Mouse (Mus musculus) myocyte (in vitro differentiated cells): ENCODE data around the gene Inha. TPM values are rescaled to one million over a fixed set of nuclear protein-coding genes. Genes with fewer than 3 reads are reported as not detected.

Experiments used
- H3K27me3 ChIP-seq: one replicate; pipeline ENCODE4 v1.6.1; 2011; ENCODE audit not compliant: control insufficient read depth, insufficient read depth, insufficient read length
- H3K36me3 ChIP-seq: one replicate; pipeline ENCODE4 v1.6.1; 2011; ENCODE audit not compliant: control insufficient read depth, insufficient read depth
- H3K4me2 ChIP-seq: one replicate; pipeline ENCODE4 v1.6.1; 2011; ENCODE audit warnings: low read depth, control low read depth
- H3K4me3 ChIP-seq: one replicate; pipeline ENCODE4 v1.5.1; 2011; ENCODE audit warnings: mild to moderate bottlenecking, control low read depth, moderate library complexity
- H3K79me2 ChIP-seq: one replicate; pipeline ENCODE4 v1.6.1; 2011; ENCODE audit not compliant: control insufficient read depth, insufficient read depth
- H3ac ChIP-seq: one replicate; pipeline ENCODE4 v1.6.1; 2011; ENCODE audit not compliant: control insufficient read depth, insufficient read length
- CEBPB ChIP-seq: IDR thresholded peaks from 2 replicates; pipeline ENCODE4 v1.6.1; 2011; ENCODE audit warnings: mild to moderate bottlenecking, moderate library complexity; ENCODE audit not compliant: poor library complexity, insufficient read depth, severe bottlenecking
- E2F4 ChIP-seq: IDR thresholded peaks from one replicate; pipeline ENCODE4 v1.6.1; 2011; ENCODE audit warnings: mild to moderate bottlenecking, control low read depth, moderate library complexity; ENCODE audit not compliant: insufficient read depth
- MAX ChIP-seq: IDR thresholded peaks from one replicate; pipeline ENCODE4 v1.6.1; 2011; ENCODE audit warnings: low read depth, mild to moderate bottlenecking, control low read depth
- MYOD1 ChIP-seq, 3 experiments: IDR thresholded peaks; one replicate each; pipeline ENCODE4 v1.6.1; 2011; ENCODE audit warnings: control low read depth in 2 of 3, low read depth in 2 of 3, mild to moderate bottlenecking in 2 of 3, moderate library complexity in 1 of 3; ENCODE audit not compliant: insufficient read length in 2 of 3, control insufficient read depth in 1 of 3
- MYOG ChIP-seq, 3 experiments: IDR thresholded peaks; one replicate each; pipeline ENCODE4 v1.6.1; 2011; ENCODE audit warnings: control low read depth in 2 of 3, low read depth in 2 of 3, mild to moderate bottlenecking in 2 of 3; ENCODE audit not compliant: insufficient read length in 2 of 3, control insufficient read depth in 1 of 3, insufficient read depth in 1 of 3
- POLR2A ChIP-seq: IDR thresholded peaks from one replicate; pipeline ENCODE4 v1.6.1; 2011; ENCODE audit warnings: low read depth, mild to moderate bottlenecking, control low read depth, moderate library complexity; ENCODE audit not compliant: insufficient read length
- POLR2AphosphoS2 ChIP-seq: IDR thresholded peaks from one replicate; pipeline ENCODE4 v1.6.1; 2011; ENCODE audit warnings: low read depth, control low read depth; ENCODE audit not compliant: insufficient read length
- REST ChIP-seq: IDR thresholded peaks from one replicate; pipeline ENCODE4 v1.6.1; 2011; ENCODE audit warnings: mild to moderate bottlenecking, control low read depth, moderate library complexity; ENCODE audit not compliant: insufficient read depth, insufficient read length
- SRF ChIP-seq: IDR thresholded peaks from one replicate; pipeline ENCODE4 v1.6.1; 2011; ENCODE audit warnings: low read depth; ENCODE audit not compliant: control insufficient read depth, insufficient read length
- TCF12 ChIP-seq: IDR thresholded peaks from one replicate; pipeline ENCODE4 v1.6.1; 2011; ENCODE audit warnings: mild to moderate bottlenecking, control low read depth; ENCODE audit not compliant: poor library complexity, insufficient read depth, severe bottlenecking
- TCF3 ChIP-seq: IDR thresholded peaks from one replicate; pipeline ENCODE4 v1.6.1; 2011; ENCODE audit warnings: low read depth, control low read depth; ENCODE audit not compliant: insufficient read length
- USF1 ChIP-seq: IDR thresholded peaks from one replicate; pipeline ENCODE4 v1.6.1; 2011; ENCODE audit warnings: low read depth, mild to moderate bottlenecking, control low read depth, moderate library complexity
- polyA plus RNA-seq: library from polyadenylated mRNA; unstranded; fragments of >200 nt; fragmentation: generic; extraction: Trizol; gene quantifications from one replicate; pipeline ENCODE4 v1.2.1, GENCODE M21; 2012; ENCODE audit warnings: missing spikeins

The Inha gene
- polyA plus RNA-seq, 1 experiment, result 4.7 TPM

GRCm38 (mm10) chr1:75499441-75499840 lies 7.4 kb upstream of the Inha start:
- H3K4me2 ChIP-seq, result no peak overlapping the region
- TF ChIP-seq MAX, result no peak
- no peak for TF ChIP-seq POLR2AphosphoS2
- no peak for TF ChIP-seq MYOD1 (IDR thresholded peaks at IDR 0.05; ENCODE audit: control insufficient read depth in 1 of 3, insufficient read length in 2 of 3, low read depth in 2 of 3)
- no peak for TF ChIP-seq E2F4
- TF ChIP-seq SRF, result no peak
- TF ChIP-seq TCF3, result no peak
- TF ChIP-seq TCF12, result no peak
- TF ChIP-seq MYOG (IDR thresholded peaks at IDR 0.05; ENCODE audit: control insufficient read depth in 1 of 3, insufficient read depth in 1 of 3, insufficient read length in 2 of 3, low read depth in 2 of 3), result no peak
- no peak for TF ChIP-seq REST
- TF ChIP-seq CEBPB, result no peak
- no peak for TF ChIP-seq POLR2A
- no peak overlapping the region for H3K4me3 ChIP-seq
- no peaks in the 10 kb centered on the region for H3K27me3 ChIP-seq
- H3ac ChIP-seq, result no peak overlapping the region
- H3K36me3 ChIP-seq, result peaks cover 7% of the 10 kb centered on the region
- H3K79me2 ChIP-seq, result no peaks in the 10 kb centered on the region

- Histone ChIP-seq H3K36me3 (peaks cover 7% of the 10 kb centered on the region), H3K27me3 (no peaks in the 10 kb centered on the region), H3ac (no peak overlapping the region), H3K4me2 (no peak overlapping the region), H3K4me3 (no peak overlapping the region), H3K79me2 (no peaks in the 10 kb centered on the region)
- TF ChIP-seq POLR2A, result no peak
- TF ChIP-seq MYOG (IDR thresholded peaks at IDR 0.05; ENCODE audit: control insufficient read depth in 1 of 3, insufficient read depth in 1 of 3, insufficient read length in 2 of 3, low read depth in 2 of 3), result no peak
- no peak for TF ChIP-seq TCF12
- TF ChIP-seq MYOD1 (IDR thresholded peaks at IDR 0.05; ENCODE audit: control insufficient read depth in 1 of 3, insufficient read length in 2 of 3, low read depth in 2 of 3), result no peak
- no peak for TF ChIP-seq MAX
- TF ChIP-seq SRF, result no peak
- TF ChIP-seq POLR2AphosphoS2, result no peak
- TF ChIP-seq USF1, result no peak
- no peak for TF ChIP-seq E2F4
- TF ChIP-seq CEBPB, result no peak
- no peak for TF ChIP-seq REST
- TF ChIP-seq TCF3, result no peak
These were observed 5.0 kb upstream of the Inha start for GRCm38 (mm10) chr1:75501905-75502304.

GRCm38 (mm10) chr1:75502945-75503650 lies 3.8 kb upstream of the Inha start:
- Histone ChIP-seq H3K4me3 (no peak overlapping the region), H3K4me2 (peak overlapping the region; percentile 2), H3K27me3 (no peaks in the 10 kb centered on the region), H3K36me3 (peaks cover 4% of the 10 kb centered on the region), H3K79me2 (no peaks in the 10 kb centered on the region), H3ac (no peak overlapping the region)
- TF ChIP-seq E2F4 (no peak), REST (no peak), POLR2AphosphoS2 (no peak), POLR2A (no peak), USF1 (no peak), TCF12 (no peak), MYOD1 (IDR thresholded peaks at IDR 0.05; ENCODE audit: control insufficient read depth in 1 of 3, insufficient read length in 2 of 3, low read depth in 2 of 3) (no peak)

GRCm38 (mm10) chr1:75503651-75503980 lies 3.3 kb upstream of the Inha start:
- H3ac ChIP-seq, result no peak overlapping the region
- no peaks in the 10 kb centered on the region for H3K79me2 ChIP-seq
- H3K27me3 ChIP-seq, result no peaks in the 10 kb centered on the region
- H3K4me2 ChIP-seq, result peak overlapping the region; percentile 2
- peaks cover 4% of the 10 kb centered on the region for H3K36me3 ChIP-seq
- H3K4me3 ChIP-seq, result no peak overlapping the region
- TF ChIP-seq CEBPB, result no peak
- no peak for TF ChIP-seq MAX
- TF ChIP-seq POLR2A, result peak; percentile 25
- TF ChIP-seq TCF12, result no peak
- TF ChIP-seq TCF3, result no peak

- H3K79me2 ChIP-seq, result no peaks in the 10 kb centered on the region
- peak overlapping the region; percentile 39 for H3K4me3 ChIP-seq
- H3ac ChIP-seq, result peak overlapping the region; percentile 95
- H3K27me3 ChIP-seq, result peaks cover under 1% of the 10 kb centered on the region
- peak overlapping the region; percentile 76 for H3K4me2 ChIP-seq
- TF ChIP-seq E2F4, result no peak
- H3K36me3 ChIP-seq, result peaks cover 4% of the 10 kb centered on the region
These were observed 2.4 kb upstream of the Inha start for GRCm38 (mm10) chr1:75504256-75505045.
